Mouse (Mus musculus) kidney, postnatal 36 days (tissue): ENCODE measurements around the gene Trpv2.
"Not testable (repeated sequence)": the region's sequence is repeated elsewhere in the genome, so short reads cannot be mapped to it uniquely, and the experiment has no call there.

ENCODE experiments used
- DNase-seq, 2 experiments: peaks; one replicate each; pipeline ENCODE4 v3.0.0; 2021 to 2022; ENCODE audit warnings: mixed read lengths in 2 of 2

Gene Trpv2

DNA sequence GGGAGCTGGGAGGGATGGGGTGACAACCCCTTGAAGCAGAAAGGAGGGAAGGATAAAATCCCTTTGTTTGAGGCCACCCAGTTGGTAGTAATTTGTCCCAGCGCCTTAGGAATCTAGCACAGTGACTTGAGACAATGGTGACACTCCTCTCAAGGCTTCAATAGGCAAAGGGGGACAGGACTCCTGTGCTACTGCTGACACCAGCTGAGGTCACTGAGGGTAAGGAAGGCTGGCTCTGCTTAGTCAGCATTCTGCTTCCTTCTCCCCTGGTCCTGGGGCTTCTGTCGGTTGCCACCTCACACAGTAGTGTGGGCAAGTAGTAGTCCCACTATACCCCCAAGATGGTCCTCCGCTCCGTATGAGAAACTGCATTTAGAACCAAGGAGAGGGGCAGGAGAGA lies 56.9 kb downstream of the Trpv2 start:
- no peak for DNase-seq

DNA sequence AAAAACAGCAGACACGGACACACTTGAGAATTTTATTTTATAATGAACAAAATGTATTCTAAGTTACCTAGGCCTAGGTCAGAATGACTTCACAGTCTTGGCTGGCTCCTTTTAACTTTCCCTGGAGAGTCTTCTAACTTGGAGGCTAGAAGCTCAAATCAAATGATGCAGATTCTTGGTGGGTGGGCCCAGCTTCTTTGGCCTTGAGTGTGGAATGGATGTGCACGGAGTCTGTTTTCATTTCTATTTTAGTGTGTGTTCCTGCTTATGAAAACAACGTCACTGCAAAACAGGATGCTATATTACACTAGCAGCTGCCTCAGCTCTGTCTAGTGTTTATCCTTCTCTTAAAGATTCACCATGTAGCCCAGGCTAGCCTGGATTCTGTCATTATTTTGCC lies 61.1 kb downstream of the Trpv2 start:
- no peak for DNase-seq

DNA sequence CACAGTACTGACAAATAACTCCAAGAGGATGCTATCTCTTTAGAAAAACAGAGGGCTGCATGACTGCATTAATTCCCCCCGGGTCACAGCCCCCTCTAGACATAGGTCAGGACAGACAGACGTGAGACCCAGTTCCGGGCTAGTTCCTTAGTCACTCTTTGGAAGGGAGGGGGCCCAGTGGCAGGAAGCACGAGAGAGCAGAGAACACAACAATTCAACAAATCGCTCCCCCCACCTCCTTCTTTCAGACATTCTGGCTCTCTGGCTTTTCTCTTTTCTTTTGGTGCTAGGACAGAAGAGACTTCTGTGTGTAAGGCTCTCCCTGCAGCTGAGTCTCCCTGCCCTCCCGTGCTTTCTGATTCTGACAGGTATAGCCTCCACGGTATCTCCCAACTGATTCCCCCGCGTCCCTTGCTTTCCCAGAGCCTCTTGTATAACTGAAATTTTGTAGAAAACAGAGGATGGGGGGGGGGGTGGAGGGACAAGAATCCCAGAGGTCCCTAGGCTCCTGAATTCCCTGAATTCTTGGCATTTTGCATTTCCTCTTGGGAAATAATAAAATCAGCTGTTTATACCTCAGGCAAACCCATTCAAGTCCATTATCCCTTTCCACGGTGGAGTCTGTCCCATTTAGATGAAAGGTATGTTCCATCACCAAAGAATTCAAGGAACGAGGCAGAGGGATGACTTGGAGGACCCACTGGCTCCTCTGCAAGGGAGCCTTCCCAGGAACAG lies 62.0 kb downstream of the Trpv2 start:
- DNase-seq = peak in 1 of 2 experiments; percentile 32

DNA sequence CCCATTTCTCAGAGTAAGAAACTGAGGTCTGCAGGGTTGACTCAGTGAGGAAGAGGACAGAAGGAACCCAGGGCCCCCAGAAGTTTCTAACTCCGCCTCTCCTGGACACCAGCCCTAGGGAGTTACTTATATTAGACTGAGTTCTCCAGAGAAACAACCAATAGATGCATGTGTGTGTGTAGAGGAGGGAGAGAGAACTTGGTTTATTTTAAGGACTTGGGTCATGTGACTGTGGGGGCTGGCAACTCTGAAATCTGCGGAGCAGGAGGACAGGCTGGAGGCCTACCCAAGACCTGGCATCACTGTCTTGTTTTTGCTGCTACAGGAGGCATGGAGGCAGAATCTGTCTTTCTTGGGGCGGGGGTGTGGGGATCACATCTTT lies 62.5 kb downstream of the Trpv2 start:
- peak; percentile 37 to 38 for DNase-seq

DNA sequence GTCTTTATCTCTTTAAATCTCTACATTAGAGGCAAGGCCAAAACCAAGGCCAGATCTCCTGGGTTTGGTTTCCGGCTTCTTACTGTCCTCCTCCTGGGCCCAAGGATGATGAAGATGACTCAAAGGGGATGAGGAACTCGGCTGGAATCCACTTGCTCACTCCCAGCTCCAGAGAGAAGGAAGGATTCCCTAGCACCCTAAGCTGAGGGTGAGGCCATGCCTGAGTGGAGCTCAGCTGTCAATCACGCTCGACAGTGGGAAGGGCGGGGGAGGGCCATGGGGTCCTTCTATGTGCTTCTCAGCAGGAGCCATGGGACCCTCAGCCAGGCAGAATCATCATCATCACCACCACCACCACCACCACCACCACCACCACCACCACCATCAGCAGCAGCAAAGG lies 63.1 kb downstream of the Trpv2 start:
- no peak for DNase-seq

DNA sequence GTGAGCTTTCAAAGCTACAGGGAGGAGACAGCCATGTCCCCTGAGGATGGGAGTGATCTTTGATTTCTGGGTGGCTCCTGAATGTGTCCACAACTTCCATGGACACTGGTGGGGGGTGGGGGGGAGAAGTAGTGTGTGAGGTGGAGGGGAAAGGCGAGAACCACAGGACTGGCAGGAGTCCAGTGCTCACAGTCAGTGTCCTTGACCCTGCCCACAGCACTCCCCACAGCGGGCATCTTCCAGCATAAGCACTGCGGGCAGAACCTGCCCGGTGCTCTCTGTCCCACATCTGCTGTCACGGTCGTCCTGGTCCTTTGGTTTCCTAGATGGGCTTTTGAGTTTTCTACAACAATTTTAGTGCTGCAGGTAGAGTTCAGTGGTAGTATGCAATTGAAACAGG lies 63.5 kb downstream of the Trpv2 start:
- DNase-seq = no peak

DNA sequence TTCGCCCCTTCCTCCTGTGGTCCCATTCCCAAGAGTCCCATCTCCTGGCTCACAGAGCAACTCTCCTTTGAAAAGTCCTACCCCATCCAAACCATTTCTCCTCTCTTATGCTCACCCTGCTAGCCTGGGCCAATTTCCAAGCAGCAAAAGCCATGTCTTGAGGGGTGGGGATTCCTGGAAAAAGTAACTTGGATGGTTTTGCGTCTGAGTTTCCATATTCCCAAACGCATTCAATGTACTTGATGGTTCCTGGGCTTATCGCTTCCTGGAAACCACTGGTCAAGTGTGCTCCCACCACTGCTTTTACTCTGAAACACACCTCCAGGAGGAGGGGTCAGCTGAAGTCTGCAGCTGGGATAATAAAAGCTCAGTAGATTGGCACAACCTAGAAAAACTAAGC lies 64.1 kb downstream of the Trpv2 start:
- DNase-seq = no peak

DNA sequence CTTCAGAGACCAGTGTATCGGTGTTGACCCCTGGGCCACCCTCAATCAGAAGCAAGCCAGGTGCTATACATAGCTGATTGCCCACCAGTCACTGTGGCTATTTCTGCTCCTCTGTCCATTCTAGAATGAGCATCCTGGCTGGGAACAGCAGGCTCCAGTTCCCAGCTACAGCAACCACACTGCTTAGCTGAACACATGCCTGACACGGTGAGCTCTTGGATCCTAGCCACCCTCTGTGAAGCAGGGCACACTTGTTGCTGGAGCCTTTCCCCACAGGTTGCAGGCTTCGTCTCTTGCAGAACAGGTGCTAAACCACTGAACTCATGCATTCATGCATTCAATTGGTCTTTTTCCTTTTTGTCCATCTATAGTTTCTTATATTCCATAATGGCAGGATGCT lies 66.1 kb downstream of the Trpv2 start:
- DNase-seq = no peak

DNA sequence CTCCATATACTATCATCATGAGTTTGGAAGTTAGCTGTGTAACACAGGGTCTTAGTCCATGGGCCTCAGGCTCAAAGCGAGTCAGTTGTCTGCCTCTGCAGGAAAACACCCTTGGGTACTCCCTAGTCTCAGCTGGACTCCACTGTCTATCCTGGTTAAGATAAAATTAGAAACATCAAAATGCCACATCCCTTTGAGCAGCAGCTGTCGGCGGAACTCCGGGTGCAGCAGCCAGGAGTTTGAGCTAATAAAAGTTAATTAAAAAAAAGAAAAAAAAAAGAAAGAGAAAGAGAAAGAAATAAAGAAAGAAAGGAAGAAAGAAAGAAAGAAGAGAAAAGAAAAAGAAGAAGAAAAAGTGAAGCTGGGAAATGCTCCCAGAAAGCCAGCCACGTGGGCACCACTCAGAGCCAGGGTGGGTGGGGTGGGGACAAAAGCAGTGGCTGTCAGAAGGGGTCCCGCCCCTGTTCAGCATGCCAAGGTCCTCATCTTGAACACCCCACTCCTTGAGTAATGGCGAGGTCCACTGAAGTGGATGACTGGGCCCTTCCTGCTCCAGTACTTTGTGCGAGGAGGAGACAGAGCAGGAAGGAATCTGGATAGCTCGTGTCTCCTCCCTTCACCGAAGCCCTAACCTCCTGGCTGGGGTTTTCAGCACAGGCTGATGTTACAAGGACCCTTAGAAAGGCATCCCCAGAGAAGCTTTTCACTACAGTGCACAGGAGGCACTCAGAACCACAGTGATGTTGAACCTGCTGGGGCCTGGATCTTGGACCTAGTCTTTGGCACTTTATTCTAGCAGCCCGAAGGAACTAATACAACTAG lies 67.9 kb downstream of the Trpv2 start:
- DNase-seq = no peak

DNA sequence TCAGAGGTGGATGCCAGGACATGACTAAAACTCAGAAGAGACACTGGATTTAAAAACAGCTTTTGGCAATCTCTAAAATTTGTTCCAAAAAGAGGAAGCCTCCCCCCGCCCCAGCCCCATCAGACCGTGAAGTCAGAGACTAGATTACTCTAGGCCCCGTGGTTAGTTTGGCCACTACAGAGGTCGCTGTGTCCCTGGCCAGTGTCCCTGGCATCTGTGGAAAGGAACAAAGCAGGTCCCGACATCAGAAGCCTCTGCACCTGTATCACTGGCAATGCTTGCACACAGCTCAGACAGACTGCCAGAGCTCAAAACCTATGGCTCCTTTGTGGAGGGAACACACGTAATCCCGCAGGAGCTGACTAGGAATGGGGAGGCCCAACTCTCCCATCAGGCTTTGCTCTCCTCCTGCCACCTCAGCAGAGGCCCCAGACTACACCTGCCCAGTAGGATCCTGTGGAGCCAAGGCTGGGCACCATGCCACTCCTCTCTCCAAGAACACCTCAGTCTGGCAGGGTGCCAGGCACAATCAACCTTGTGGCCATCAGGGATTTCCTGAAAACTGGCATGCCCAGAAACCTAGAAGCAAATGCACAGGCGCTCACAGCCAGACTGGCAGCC lies 68.8 kb downstream of the Trpv2 start:
- peak; percentile 89 to 91 for DNase-seq

DNA sequence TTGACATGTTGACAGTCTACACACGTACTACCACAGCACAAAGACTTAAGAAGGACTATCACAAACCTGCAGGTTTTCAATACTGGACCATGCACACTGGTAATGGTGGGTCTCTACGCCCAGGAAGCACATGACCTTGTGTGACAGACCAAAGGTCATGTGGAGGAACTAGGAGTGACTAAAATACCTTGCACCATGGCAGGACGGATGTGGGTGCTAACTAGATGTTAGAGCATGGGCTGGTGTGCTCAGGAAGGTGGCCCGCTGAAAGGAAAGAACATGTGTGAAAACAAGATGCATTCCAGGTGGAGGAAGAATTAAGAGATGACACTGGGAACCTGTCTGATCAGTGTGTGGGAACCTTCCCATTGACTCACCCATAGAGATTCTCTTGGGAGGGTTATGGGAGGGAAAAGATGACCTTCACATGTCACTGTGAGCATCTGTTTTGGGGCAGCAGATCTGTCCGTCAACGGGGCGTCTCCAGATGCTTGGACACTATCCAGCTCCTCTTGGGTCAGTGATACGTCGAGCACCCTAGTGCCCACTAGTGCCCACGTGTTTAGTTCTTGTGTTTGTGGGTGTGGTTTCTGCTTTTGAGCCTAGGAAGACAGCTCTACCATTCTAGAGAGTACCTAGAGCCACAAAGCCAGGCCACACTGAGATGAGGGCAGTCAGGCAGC lies 69.5 kb downstream of the Trpv2 start:
- no peak for DNase-seq

DNA sequence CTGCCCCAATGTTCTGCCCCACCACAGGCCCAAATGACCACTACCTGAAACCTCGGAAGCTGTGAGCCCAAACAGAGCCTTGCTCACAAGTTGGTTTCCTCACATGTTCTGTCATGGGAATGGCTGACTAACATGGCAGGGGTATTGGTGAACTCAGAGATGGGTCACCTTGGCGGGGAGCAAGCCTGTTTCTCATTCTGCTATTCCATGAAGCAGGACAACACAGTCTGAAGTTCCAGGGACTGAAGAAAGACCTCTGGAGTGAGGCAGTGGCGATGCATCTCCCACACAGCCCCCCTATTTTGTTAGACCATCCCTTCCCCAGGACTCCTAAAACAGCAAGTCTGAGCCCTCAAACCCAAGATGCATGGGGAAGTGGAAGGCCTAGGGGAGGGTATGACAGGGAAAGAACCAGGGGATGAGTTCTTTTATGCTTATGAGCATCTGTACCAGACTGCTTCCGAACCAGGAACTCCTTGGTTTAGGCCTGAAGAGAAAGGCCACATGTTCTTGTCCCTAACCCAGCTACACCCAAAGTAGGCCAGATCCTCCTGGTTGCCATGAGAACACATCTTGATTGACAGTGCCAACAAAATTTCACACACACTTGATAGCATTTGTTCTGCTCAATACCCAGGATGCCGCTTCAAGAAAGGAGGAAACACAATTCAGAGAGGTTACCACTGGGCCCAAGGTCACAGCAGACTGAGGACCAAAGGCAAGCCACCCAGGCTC lies 70.5 kb downstream of the Trpv2 start:
- DNase-seq = no peak

DNA sequence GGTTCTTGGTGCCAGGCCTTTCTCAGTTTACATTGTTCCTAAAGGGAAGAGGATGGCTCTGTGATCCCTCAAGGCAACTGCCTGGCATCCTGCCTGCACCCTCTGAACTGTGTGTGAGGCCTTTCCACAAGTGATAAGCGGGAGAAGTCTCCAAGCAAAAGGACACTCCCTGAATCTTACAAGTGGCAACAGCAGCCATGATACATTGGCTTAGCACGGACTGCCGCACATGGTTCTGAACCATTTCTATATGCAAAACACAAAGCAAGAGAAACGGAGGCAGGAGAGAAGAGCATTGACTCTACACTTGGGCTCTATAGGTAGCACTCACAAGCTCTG lies 71.0 kb downstream of the Trpv2 start:
- no peak for DNase-seq

DNA sequence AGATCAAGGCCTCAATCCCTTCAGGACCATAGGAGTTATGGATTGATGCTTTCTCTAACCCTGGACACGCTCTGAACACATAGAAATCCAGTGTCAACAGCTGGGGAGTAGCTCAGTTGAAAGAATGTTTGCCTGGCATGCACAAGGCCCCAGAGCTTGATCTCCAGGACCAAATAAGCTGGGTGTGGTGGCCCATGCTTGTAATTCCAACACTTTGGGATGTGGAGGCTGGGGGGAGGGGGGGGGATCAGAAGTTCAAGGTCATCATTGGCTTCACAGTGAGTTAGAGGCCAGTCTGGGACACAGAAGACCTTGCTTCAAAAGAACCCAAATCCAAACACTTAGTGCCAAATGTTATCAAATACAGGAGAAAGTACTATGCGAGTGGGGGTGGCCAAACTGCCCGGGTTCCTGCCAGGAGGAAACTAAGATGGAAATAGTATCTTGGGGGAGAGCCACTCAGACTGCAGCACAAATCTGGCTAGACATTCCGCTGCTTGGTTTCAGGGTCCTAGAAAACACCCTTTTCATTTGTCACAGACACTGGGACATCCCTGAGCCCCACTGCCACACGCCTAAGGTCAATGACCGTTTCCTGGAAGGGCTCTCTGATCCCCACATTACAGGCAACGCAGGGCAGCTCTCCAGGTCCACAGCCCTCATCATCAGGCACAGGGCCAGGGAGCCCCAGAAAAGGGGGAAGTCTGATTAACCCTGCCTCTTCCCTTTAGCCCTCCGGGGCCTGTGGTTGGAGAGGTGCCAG lies 71.6 kb downstream of the Trpv2 start:
- no peak for DNase-seq

DNA sequence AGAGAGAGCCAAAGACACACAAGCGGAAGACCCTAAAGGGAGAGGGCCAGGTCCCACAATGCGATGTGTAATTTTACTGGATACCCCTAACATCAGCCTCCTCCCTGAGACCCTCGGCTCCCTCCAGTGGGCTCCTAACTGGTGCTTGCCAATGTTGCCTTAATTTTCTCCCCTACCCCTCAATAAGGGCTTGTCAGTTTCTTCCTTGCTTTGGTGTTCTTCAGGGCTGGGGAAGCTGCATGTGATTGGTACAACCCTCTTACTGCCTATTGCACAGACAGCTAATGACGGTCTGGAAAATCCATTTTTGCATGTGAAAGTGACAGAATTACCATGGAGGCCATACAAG lies 72.2 kb downstream of the Trpv2 start:
- no peak for DNase-seq

DNA sequence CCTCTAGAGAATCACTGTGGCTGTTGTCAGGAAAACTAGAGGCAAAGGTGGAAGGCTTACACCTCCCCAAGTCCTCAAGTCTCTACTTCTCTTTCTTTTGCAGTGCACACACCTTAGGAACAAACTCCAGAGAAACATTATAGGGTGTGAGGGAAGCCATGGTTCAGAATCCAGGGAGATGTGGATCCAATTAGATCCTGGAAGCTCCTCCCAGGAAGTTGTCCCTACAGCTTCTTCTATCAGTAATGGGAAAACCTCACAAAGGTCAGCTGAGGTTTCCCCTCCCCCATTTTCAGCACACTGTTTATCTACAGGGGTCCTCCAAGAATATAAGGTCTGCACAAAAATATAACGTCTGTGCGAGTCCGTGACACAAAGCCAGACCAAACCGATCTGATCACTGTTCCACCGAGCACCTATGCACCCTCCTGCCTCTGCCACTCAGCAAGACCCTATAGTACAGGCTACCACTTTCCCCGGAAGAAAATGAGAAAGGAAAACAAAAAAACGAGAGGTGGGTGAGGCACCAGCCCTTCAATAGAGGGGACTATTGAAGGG lies 72.8 kb downstream of the Trpv2 start:
- DNase-seq = no peak

DNA sequence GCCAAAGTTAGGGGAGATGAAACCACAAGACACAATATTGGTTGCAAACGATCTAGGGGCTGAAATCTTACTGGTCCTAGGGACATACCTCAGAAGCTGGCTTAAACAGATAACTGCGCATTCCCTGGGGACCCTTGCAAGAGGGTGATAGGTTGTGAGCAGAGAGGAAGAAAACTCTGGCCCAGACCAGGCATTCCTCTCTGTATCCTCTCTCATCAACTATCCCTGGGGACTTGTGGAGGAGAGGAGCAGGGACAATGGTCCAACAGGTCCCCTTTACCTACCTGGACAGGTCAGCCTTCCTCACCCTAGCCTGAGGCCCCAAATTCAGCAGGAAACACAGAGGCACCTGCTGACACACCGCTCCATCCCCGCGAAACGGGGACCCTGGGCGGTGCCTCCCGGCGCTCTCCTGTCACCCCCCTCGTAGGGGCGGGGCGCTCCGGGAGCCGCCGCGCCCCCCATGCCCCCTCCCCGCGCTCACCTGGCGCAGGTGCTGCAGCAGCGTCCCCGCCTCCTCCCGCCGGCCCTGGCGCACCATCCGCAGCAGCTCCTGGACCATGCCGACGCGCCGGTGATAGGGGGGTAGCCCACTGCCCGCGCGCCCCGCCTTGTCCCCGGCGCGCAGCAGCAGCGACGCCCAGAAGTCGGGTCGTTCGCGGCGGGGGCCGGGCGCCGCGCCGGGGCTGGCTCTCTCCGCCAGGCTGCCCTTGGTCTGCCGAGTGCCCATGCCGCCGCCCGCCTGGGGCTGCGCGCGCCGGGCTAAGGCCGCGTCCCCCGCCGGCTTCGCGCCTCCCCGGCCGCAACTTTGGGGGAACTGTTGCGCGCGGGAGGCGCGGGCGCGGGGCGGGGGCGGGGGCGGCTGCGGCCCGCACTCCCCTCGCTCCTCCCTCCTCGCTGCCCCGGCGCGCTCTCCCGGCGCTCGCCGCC lies 73.6 kb downstream of the Trpv2 start, which contains the start of gene Lrrc75a:
Lrrc75a (minus strand) TSS at position 863 of the 930 bp plus-strand sequence.
- peak; percentile 36 to 55 for DNase-seq

DNA sequence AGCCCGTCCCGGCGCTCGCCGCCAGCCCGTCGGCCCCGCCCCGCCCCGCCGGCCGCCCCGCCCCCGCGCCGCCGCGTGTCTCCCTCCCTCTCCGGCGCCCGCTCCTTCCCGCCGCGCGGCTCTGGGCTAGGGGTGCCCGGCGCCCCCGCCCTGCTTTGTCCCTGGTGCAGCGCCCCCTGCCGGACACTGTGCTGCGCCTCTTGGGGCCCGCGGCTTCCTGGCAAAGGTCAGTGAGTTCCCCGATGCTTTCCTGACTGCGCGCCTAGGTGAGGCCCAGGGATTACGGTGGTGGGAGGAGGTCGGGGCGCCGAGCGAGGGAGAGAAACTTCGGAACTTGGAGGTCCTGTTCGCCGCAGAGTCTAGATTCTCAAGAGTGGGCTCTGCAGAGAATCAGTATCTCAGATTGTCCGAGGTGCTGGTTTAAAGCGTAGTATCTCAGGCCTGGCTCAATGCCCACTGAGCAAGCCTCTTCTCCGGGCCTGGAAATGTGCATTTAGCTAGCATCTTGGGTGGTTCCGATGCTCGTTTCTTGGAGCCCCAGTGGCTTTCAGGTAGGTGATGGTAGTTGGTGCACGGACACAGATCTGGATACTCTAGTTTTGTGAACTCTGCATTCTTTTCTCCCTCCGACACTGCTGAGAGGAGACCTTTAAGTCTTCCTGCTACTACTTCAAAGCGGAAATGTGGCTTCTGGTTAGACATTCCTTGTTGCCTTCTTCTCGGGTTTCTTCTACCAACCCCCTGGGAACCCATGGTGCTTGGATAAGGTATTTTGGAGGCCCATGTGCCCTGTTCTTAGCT lies 74.5 kb downstream of the Trpv2 start, which contains the start of gene Mmgt2:
Mmgt2 (plus strand) TSS at position 74 of the 801 bp plus-strand sequence.
- peak; percentile 95 to 99 for DNase-seq

DNA sequence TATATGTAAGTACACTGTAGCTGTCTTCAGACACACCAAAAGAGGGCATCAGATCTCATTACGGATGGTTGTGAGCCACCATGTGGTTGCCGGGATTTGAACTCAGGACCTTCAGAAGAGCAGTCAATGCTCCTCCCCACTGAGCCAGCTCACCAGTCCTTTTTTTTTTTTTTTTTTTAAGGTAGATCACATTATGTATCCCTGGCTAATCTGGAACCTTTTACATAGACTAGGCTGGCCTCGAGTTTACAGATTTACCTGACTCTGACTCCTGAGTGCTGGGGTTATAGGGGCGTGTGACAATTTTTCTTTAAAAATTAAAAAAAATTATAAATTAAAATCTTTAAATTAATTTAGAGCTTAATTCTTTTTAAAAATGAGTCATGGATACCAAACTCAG lies 75.5 kb downstream of the Trpv2 start:
- DNase-seq = not testable (repeated sequence)
